Mouse (Mus musculus) midbrain, embryonic 10.5 days (tissue): ENCODE results near the gene Rragd. TPM values are rescaled to one million over a fixed set of nuclear protein-coding genes. Genes with fewer than 3 reads are reported as not detected.
"Not testable (repeated sequence)": the region's sequence is repeated elsewhere in the genome, so short reads cannot be mapped to it uniquely, and the experiment has no call there.

Source experiments
- DNase-seq: peaks from one replicate; pipeline ENCODE4 v3.0.0-alpha.2; 2017; ENCODE audit warnings: low spot score
- H3K27ac ChIP-seq: fragments of 300-500 bp; sonication (generic); replicated peaks from 2 replicates; pipeline ENCODE4 v1.5.1; 2016; ENCODE audit warnings: mild to moderate bottlenecking
- H3K27me3 ChIP-seq: fragments of 300-500 bp; sonication (generic); 2 replicates; pipeline ENCODE4 v1.6.1; 2016; ENCODE audit warnings: low read depth, mild to moderate bottlenecking; ENCODE audit not compliant: poor library complexity, severe bottlenecking
- H3K36me3 ChIP-seq: fragments of 300-500 bp; sonication (generic); 2 replicates; pipeline ENCODE4 v1.6.1; 2016; ENCODE audit warnings: mild to moderate bottlenecking, moderate library complexity
- H3K4me1 ChIP-seq: fragments of 300-500 bp; sonication (generic); 2 replicates; pipeline ENCODE4 v1.6.1; 2016
- H3K4me3 ChIP-seq: fragments of 300-500 bp; sonication (generic); 2 replicates; pipeline ENCODE4 v1.5.1; 2016; ENCODE audit warnings: mild to moderate bottlenecking, moderate library complexity
- H3K9me3 ChIP-seq: fragments of 300-500 bp; sonication (generic); replicated peaks from 2 replicates; pipeline ENCODE4 v1.6.1; 2016; ENCODE audit warnings: mild to moderate bottlenecking
- WGBS: fragments of 180-500 bp; shearing (Covaris S2); methylation state at CpG from one replicate; pipeline ENCODE4 v1.1.7; 2016; 5-methylcytosine and 5-hydroxymethylcytosine counted together
- polyA plus RNA-seq: library from polyadenylated mRNA; unstranded; fragments of >200 nt; fragmentation: Nextera tagmentation; extraction: Ambion mirVana; gene quantifications from 2 replicates; pipeline ENCODE4 v1.2.1, GENCODE M21; 2016

Rragd gene
- polyA plus RNA-seq, 1 experiment from 2014 or later: 28.4 TPM

GRCm38 (mm10) chr4:32964619-32965018 lies 18.2 kb upstream of the Rragd start:
- H3K27me3 ChIP-seq, H3K27ac ChIP-seq, H3K4me1 ChIP-seq, DNase-seq, H3K36me3 ChIP-seq, H3K9me3 ChIP-seq, H3K4me3 ChIP-seq: not testable (repeated sequence)
- WGBS: 87% methylated on average over 19 of the region's 19 CpGs

DNA sequence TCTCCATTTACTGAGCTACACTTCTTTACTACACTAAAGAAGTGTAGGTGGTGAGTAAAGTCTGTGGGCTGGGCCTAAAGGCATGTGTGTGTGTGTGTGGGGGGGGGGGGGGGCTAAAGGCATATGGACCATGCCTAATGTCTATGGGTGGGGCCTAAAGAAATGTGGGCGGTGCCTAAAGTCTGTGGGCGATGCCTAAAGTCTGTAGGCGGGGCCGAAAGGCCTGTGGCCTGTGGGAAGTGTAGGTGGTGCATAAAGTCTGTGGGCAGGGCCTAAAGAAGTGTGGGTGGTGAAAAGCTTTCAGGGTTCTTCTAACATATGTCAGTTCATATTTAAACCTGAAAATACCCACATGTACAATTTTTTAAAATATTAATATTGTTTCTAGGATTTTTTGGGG lies 5.5 kb upstream of the Rragd start:
- no peak overlapping the region for H3K4me3 ChIP-seq
- peaks cover 14% of the 10 kb centered on the region for H3K4me1 ChIP-seq
- no peaks in the 10 kb centered on the region for H3K36me3 ChIP-seq
- no peak for DNase-seq
- no peak overlapping the region for H3K27ac ChIP-seq
- H3K9me3 ChIP-seq: peaks cover 17% of the 10 kb centered on the region; the same call in 1 of the 2 replicates
- 94% methylated on average over 4 of the region's 4 CpGs for WGBS
- peaks cover 13% of the 10 kb centered on the region; the same call in 1 of the 2 replicates for H3K27me3 ChIP-seq

DNA sequence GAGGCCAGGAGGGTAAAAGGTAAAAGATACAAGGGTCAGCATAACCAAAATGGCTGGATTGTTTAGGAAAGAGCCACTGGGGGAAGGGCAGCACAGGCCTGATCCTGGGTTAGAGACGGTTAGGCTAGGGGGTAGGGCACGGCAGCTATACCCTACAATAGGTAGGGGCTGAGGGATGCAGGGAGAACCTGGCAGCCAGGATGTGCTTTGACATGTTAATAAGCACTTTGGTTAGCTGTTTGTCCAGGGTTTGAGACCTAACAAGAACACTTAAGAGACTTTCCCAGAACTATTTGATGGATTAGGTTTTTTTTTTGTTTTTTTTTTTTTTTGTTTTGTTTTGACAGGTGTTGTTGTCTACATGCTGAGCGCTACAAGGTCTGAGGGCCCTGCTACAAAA lies 2.8 kb upstream of the Rragd start:
- peaks cover 29% of the 10 kb centered on the region for H3K4me1 ChIP-seq
- H3K36me3 ChIP-seq: no peaks in the 10 kb centered on the region
- DNase-seq: no peak
- H3K4me3 ChIP-seq: no peak overlapping the region
- no peak overlapping the region for H3K27ac ChIP-seq
- H3K9me3 ChIP-seq: no peaks in the 10 kb centered on the region; the same call in 1 of the 2 replicates
- peaks cover 13% of the 10 kb centered on the region; the same call in 1 of the 2 replicates for H3K27me3 ChIP-seq
- 73% methylated on average over 3 of the region's 3 CpGs for WGBS

- no peaks in the 10 kb centered on the region for H3K9me3 ChIP-seq
- H3K4me3 ChIP-seq: peak overlapping the region; percentile 79
- no peak for DNase-seq
- 22% methylated on average over 5 of the region's 5 CpGs for WGBS
- H3K4me1 ChIP-seq: peaks cover 45% of the 10 kb centered on the region
- H3K36me3 ChIP-seq: no peaks in the 10 kb centered on the region
- peaks cover 13% of the 10 kb centered on the region; the same call in 1 of the 2 replicates for H3K27me3 ChIP-seq
- H3K27ac ChIP-seq: peak overlapping the region; percentile 100
These were observed 1.2 kb upstream of the Rragd start for GRCm38 (mm10) chr4:32981617-32982016.

- Histone ChIP-seq H3K4me1 (peaks cover 50% of the 10 kb centered on the region), H3K4me3 (peak overlapping the region; percentile 79), H3K36me3 (no peaks in the 10 kb centered on the region), H3K27me3 (peaks cover 13% of the 10 kb centered on the region; the same call in 1 of the 2 replicates), H3K9me3 (no peaks in the 10 kb centered on the region), H3K27ac (peak overlapping the region; percentile 100)
- DNase-seq: peak; percentile 51
- WGBS: 1% methylated on average over 15 of the region's 15 CpGs
These were observed 659 bp upstream of the Rragd start for GRCm38 (mm10) chr4:32982041-32982715.

DNA sequence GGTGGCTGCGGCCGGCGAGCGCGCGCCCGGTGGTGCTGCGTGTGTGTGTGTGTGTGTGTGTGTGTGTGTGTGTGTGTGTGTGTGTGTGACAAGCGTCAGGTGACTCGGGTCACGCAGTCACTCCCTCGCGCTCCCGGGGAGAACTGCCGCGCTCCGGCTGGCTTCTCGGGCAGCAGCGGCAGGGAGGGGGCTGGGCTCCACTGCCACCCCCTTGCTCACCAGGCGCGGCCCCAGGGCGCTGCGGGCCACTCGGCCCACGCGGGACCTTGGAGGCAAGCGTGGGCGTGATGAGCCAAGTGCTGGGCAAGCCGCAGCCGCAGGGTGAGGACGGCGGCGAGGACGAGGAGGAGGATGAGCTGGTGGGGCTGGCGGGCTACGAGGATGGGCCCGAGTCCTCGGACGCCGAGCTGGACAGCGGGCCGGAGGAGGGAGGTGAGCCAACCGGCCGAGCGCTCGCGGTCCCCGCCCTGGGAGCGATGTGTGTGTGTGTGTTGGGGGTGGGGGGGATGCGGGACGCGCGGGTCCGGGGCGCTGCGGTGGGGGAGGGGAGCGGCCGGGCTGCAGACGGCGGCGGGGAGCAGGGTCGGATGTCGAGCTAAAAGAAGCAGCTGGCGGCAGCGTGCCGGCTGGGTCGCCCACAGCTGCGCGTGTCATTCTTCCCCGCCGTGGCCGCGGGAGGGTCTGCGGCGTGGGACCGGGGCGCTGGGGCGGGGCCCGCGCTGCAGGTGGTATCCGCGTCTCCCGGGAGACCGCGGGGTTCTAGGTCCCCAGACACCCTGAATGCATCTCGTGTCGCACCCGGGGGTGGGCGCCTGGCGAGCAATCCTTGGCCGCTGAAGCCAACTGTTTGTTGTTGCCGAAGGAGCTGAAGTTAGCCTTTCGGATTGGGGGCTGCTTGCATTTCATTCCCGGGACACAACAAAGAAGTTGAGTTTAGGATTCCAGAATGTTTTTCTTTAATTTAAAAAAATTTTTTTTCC lies 629 bp downstream of the Rragd start:
- H3K9me3 ChIP-seq: no peaks in the 10 kb centered on the region
- H3K27ac ChIP-seq: peak overlapping the region; percentile 100
- no peaks in the 10 kb centered on the region for H3K36me3 ChIP-seq
- peaks cover 50% of the 10 kb centered on the region for H3K4me1 ChIP-seq
- peaks cover 13% of the 10 kb centered on the region; the same call in 1 of the 2 replicates for H3K27me3 ChIP-seq
- WGBS: under 1% methylated on average over 78 of the region's 94 CpGs
- peak overlapping the region; percentile 79 for H3K4me3 ChIP-seq
- DNase-seq: peak; percentile 81

DNA sequence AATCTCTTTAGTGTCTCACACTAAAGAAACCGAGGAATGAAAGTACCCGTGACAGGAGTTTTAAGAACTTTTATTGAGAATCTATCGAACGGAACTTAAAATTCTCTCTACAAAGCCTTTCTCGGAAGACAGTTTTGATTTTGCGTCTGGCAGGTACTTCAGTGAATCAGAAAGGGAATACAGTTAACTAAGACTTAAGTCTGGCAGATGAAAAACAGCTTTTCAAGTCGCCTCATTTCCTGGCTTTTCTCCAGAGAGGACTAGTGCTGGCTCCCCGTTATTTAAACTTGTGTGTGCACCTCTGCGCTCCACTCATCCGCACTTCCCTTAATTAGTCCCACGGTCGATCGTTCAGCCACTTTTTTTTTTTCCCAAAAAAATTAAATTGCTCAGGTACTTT lies 1.4 kb downstream of the Rragd start:
- DNase-seq: peak; percentile 34
- peak overlapping the region; percentile 100 for H3K27ac ChIP-seq
- peaks cover 13% of the 10 kb centered on the region; the same call in 1 of the 2 replicates for H3K27me3 ChIP-seq
- no peaks in the 10 kb centered on the region for H3K36me3 ChIP-seq
- under 1% methylated on average over 13 of the region's 13 CpGs for WGBS
- H3K4me3 ChIP-seq: peak overlapping the region; percentile 79
- no peaks in the 10 kb centered on the region for H3K9me3 ChIP-seq
- peaks cover 50% of the 10 kb centered on the region for H3K4me1 ChIP-seq

DNA sequence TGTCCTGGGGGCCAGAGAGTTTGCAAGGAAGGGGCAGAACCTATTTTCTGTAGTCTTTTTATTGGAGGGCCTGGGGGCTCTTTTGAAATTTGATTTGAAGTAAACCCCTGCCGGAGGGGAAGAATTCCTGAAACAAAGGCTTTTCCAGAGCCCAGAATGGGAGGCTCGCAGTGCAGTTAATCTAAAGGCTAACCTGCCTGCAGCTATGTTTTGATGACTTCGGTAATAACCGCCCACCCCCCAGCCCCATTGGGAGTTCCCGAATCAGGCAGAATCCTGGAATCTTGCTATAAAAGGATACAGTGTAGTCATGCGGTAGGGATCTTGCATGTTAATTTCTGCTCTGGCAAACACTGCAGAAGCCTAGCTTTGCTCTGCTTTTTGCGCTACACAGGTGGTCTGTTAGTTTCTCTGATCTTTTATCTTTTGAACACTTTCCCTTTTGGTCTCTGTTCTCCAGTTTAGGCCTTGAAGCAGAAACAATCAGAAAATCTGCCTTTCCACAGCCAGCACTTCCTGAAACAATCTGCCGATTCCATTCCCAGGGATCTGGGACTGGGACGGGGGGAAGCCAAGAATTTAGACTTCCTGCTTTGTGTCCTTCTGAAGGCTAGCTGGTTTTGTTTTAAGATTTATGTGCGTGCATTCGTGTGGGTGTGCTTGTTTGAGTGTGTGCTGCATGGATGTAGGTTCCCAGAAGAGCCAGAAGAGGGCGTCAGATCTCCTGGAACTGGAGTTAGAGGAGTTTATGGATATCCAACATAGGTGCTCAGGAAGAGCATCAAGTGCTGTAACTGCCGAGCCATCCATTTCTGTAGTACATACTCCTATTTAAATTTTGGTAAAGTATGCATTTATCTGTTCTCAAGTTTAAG lies 2.2 kb downstream of the Rragd start:
- Histone ChIP-seq H3K27me3 (peaks cover 13% of the 10 kb centered on the region; the same call in 1 of the 2 replicates), H3K36me3 (no peaks in the 10 kb centered on the region), H3K27ac (peak overlapping the region; percentile 100), H3K4me3 (peak overlapping the region; percentile 79), H3K9me3 (no peaks in the 10 kb centered on the region), H3K4me1 (peaks cover 50% of the 10 kb centered on the region)
- peak; percentile 38 for DNase-seq
- WGBS: 8% methylated on average over 13 of the region's 13 CpGs

DNA sequence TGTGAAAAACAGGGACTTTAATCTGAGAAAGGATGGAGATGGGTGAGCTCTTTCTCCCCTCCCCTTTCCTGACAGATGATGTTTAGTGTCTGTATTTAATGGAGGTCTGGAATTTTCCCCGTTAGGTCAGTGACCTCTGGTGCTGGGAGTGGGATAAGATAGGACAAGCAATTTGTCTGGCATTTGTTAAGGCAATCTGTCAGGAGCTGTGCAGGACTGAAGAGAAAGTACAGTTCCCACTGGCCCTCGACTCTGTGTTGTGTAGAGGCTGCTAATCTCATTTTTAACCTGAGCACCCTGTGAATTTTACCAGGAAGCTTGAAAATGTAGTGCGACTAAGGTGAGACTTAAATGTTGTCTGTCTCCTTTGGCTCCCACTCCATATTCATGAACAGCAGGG lies 2.8 kb downstream of the Rragd start:
- Histone ChIP-seq H3K27ac (peak overlapping the region; percentile 67), H3K36me3 (no peaks in the 10 kb centered on the region), H3K9me3 (no peaks in the 10 kb centered on the region), H3K4me3 (peak overlapping the region; percentile 79), H3K4me1 (peaks cover 50% of the 10 kb centered on the region), H3K27me3 (peaks cover 13% of the 10 kb centered on the region; the same call in 1 of the 2 replicates)
- DNase-seq: peak; percentile 19
- 5% methylated on average over 3 of the region's 3 CpGs for whole genome bisulfite sequencing

DNA sequence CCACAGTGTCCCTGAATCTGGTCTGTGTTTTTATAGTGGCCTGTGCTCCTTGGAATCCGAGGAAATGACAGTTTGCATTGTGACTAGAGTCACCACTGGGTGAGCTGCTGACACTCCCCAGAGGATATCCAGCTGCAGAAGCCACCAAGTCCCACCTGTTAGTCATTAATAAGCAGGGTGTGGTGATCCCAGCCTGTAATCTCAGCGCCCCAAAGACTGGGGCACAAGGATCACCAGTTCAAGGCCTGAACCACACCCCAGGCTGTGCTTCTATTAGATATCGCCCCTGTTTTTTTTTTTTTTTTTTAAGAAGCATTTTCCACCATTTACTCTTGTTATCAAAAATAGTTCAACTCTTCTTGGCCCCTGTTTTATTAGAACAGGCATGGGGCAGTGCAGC lies 4.2 kb downstream of the Rragd start:
- Histone ChIP-seq H3K36me3 (no peaks in the 10 kb centered on the region), H3K27me3 (peaks cover 2% of the 10 kb centered on the region; the same call in 1 of the 2 replicates), H3K4me3 (no peak overlapping the region), H3K4me1 (peaks cover 39% of the 10 kb centered on the region), H3K9me3 (no peaks in the 10 kb centered on the region), H3K27ac (no peak overlapping the region)
- no peak for DNase-seq
- WGBS: 63% methylated on average over 3 of the region's 3 CpGs

DNA sequence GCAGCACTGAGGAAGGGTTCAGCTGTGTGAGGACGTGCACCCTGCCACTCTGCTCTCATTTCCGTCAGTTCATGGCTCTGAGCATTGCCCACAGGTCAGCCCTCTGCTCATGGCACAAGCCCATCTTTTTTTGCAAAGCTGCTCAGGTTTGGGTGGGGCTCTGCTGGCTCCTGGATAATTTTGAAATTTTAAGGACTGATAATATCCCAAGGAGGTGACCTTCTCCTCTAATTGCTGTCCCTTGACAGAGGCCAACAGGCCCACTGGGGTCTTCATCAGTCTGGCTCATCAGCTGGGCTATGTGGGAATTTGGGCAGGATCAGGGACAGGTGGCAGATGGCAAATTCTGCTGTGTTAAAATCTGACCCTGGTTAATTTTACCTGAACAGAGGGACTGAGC lies 6.5 kb downstream of the Rragd start:
- no peak for DNase-seq
- no peaks in the 10 kb centered on the region for H3K27me3 ChIP-seq
- peaks cover 8% of the 10 kb centered on the region; the same call in 1 of the 2 replicates for H3K36me3 ChIP-seq
- 84% methylated on average over 2 of the region's 2 CpGs for WGBS
- H3K27ac ChIP-seq: no peak overlapping the region
- H3K4me1 ChIP-seq: peaks cover 27% of the 10 kb centered on the region
- no peaks in the 10 kb centered on the region for H3K9me3 ChIP-seq
- no peak overlapping the region for H3K4me3 ChIP-seq

DNA sequence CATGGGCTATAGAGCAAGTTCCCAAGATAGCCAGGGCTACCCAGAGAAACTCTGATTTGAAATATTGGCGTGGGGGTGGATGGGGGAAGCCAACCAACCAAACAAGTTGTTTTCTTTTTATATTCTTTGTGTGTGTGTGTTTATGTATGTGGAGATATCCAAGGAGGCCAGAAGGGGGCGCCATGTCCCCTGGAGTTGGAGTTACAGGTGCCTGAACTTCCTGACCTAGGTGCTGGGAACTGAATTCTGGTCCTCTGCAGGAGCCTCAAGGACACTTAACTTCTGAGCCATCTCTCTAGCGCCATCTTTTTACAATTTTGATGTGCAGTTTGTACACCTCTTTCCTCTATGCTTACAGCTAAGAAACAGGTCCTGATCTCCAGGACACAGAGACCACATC lies 11.3 kb downstream of the Rragd start:
- DNase-seq: no peak
- Histone ChIP-seq H3K36me3 (peaks cover 47% of the 10 kb centered on the region), H3K27me3 (no peaks in the 10 kb centered on the region), H3K4me1 (no peaks in the 10 kb centered on the region), H3K9me3 (no peaks in the 10 kb centered on the region), H3K4me3 (no peak overlapping the region), H3K27ac (no peak overlapping the region)
- WGBS: 76% methylated on average over 3 of the region's 3 CpGs
